Mouse (Mus musculus): ENCODE data around the gene Sdk1. TPM values are rescaled to one million over a fixed set of nuclear protein-coding genes. Genes with fewer than 3 reads are reported as not detected.

The Sdk1 gene
- 0.85 and 0.94 TPM in 2 replicates for polyA plus RNA-seq (2015; fragmentation: Nextera tagmentation; extraction: Ambion mirVana)

GRCm38 (mm10) chr5:141240841-141241543 is at the start of gene Sdk1:
TSS of gene Sdk1 (plus strand) at chr5:141241490.
- Histone ChIP-seq H3K36me3 (ENCODE audit: control insufficient read depth, insufficient read depth) (no peaks in the 10 kb centered on the region), H3K9ac (ENCODE audit: low read depth, low read length) (peak within 1 kb of the TSS; percentile 64), H3K27ac (ENCODE audit: low read depth, low read length) (no peak within 1 kb of the TSS), H3K4me3 (ENCODE audit: low read depth, low read length) (peak within 1 kb of the TSS; percentile 51), H3K27me3 (replicated peaks; ENCODE audit: control insufficient read depth, insufficient read depth, low read length) (peaks cover 48% of the 10 kb centered on the region), H3K9me3 (ENCODE audit: control insufficient read depth) (no peaks in the 10 kb centered on the region), H3K4me1 (replicated peaks; ENCODE audit: control insufficient read depth, insufficient read depth, low read length) (no peaks in the 10 kb centered on the region), H3K4me2 (replicated peaks; ENCODE audit: low read depth) (peak within 1 kb of the TSS; percentile 84)
- peak; percentile 98 for ATAC-seq
- peak; percentile 87 for TF ChIP-seq CTCF (IDR thresholded peaks at IDR 0.05; ENCODE audit: low read depth)
- WGBS, result under 1% methylated on average over 55 of the region's 77 CpGs

DNA sequence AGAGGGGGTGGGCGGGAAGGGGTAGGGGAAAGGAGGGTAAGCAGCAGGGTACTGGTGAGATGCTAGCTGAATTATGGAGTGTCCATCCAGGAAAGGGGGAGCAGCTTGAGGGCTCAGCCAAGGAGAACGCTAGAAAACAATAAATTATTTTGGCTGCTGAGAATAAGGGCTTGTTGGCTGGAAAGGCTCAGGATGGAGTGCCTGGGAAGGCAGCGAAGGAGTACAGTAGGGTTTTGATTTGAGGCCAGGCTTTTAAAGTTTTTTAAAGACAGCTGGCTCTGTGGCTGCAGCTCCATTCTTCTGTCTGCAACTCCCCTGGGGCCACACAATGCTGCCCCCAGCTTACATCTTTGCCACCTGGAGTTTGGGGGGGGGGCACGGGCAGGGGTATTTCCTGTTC is 44.0 kb upstream of the Sdk1 start:
- H3K27me3 ChIP-seq (replicated peaks; ENCODE audit: control insufficient read depth, insufficient read depth, low read length), result no peaks in the 10 kb centered on the region
- no peak overlapping the region for H3K4me3 ChIP-seq (ENCODE audit: low read depth, low read length)
- H3K9ac ChIP-seq (ENCODE audit: low read depth, low read length), result no peak overlapping the region
- H3K36me3 ChIP-seq (ENCODE audit: control insufficient read depth, insufficient read depth), result no peaks in the 10 kb centered on the region
- H3K4me2 ChIP-seq (replicated peaks; ENCODE audit: low read depth), result no peak overlapping the region
- no peak for TF ChIP-seq CTCF (IDR thresholded peaks at IDR 0.05; ENCODE audit: low read depth)
- no peak overlapping the region for H3K27ac ChIP-seq (ENCODE audit: low read depth, low read length)
- ATAC-seq, result no peak
- H3K9me3 ChIP-seq (ENCODE audit: control insufficient read depth), result no peaks in the 10 kb centered on the region
- no peaks in the 10 kb centered on the region for H3K4me1 ChIP-seq (replicated peaks; ENCODE audit: control insufficient read depth, insufficient read depth, low read length)
- 45% methylated on average over 4 of the region's 4 CpGs for WGBS

DNA sequence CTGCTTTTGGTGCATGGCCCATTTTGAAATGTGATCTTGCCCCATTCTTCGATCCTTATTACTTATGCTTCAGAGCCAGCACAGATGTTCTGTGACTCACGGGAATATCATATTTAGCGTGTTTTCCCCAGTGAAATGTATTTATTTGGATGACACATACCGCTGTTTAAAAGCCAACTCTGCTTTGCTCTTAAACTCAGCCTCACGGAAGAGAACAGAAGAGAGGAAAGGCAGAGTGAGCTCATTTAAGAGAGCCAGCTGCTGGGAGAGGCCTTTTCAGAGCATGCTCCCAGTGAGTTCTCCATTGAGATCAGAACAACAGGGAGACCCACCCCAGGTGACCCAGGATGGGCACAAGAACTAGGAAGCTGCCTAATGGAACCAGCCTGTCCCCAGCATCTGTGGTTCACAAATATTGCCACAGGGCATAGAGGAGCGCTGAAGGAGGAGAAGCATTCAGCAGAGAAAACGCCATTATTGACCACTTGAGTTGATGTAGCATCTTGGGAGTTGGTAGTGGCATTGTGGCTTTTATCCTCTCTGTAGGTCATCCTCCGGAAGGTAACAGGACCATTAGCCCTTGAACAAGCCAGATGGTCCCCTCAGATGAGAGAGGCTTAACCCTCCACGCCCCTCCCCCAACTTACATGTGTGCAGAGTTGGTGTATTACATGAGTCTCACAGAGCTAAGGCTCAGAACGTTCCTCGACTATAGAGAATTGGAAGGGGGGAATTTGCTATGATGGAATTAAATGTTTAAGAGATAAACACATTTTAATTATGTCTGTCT is 38.8 kb upstream of the Sdk1 start:
- no peak overlapping the region for H3K4me3 ChIP-seq (ENCODE audit: low read depth, low read length)
- no peaks in the 10 kb centered on the region for H3K36me3 ChIP-seq (ENCODE audit: control insufficient read depth, insufficient read depth)

DNA sequence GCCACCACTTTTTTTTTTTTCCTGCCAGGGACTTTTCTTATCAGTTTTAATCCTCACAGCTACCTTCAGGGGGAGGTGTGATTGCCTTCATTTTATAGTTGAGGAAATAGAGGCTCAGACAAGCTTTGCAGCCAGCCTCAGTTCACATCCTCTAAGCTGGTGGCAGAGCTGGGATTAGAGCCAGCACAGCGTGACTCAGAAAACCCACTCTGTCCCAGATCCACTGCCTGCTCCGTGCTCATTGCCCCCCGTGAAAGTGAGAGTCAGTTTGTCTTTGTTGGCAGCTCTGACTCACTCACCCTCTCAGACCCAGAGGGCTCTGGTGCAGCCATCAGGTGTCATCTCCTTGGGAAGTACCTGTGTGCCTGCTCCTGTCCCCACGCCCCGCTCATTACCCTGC is 34.2 kb upstream of the Sdk1 start:
- no peak for ATAC-seq
- no peak overlapping the region for H3K4me3 ChIP-seq (ENCODE audit: low read depth, low read length)
- no peak overlapping the region for H3K27ac ChIP-seq (ENCODE audit: low read depth, low read length)
- no peak overlapping the region for H3K4me2 ChIP-seq (replicated peaks; ENCODE audit: low read depth)
- 42% methylated on average over 5 of the region's 5 CpGs for WGBS
- H3K27me3 ChIP-seq (replicated peaks; ENCODE audit: control insufficient read depth, insufficient read depth, low read length), result no peaks in the 10 kb centered on the region
- TF ChIP-seq CTCF (IDR thresholded peaks at IDR 0.05; ENCODE audit: low read depth), result no peak
- no peaks in the 10 kb centered on the region for H3K9me3 ChIP-seq (ENCODE audit: control insufficient read depth)
- no peaks in the 10 kb centered on the region for H3K36me3 ChIP-seq (ENCODE audit: control insufficient read depth, insufficient read depth)
- H3K9ac ChIP-seq (ENCODE audit: low read depth, low read length), result no peak overlapping the region
- H3K4me1 ChIP-seq (replicated peaks; ENCODE audit: control insufficient read depth, insufficient read depth, low read length), result no peaks in the 10 kb centered on the region

More for the DNA sequence above, 38.8 kb upstream of the Sdk1 start:
- Histone ChIP-seq H3K27ac (ENCODE audit: low read depth, low read length) (no peak overlapping the region), H3K9ac (ENCODE audit: low read depth, low read length) (no peak overlapping the region), H3K4me2 (replicated peaks; ENCODE audit: low read depth) (no peak overlapping the region), H3K27me3 (replicated peaks; ENCODE audit: control insufficient read depth, insufficient read depth, low read length) (no peaks in the 10 kb centered on the region), H3K9me3 (ENCODE audit: control insufficient read depth) (no peaks in the 10 kb centered on the region), H3K4me1 (replicated peaks; ENCODE audit: control insufficient read depth, insufficient read depth, low read length) (no peaks in the 10 kb centered on the region)
- ATAC-seq, result no peak
- no peak for TF ChIP-seq CTCF (IDR thresholded peaks at IDR 0.05; ENCODE audit: low read depth)
- WGBS, result 74% methylated on average over 11 of the region's 11 CpGs

GRCm38 (mm10) chr5:141225243-141225642 is 16.0 kb upstream of the Sdk1 start:
- Histone ChIP-seq H3K4me1 (replicated peaks; ENCODE audit: control insufficient read depth, insufficient read depth, low read length) (no peaks in the 10 kb centered on the region), H3K4me2 (replicated peaks; ENCODE audit: low read depth) (no peak overlapping the region), H3K9ac (ENCODE audit: low read depth, low read length) (no peak overlapping the region), H3K4me3 (ENCODE audit: low read depth, low read length) (no peak overlapping the region), H3K27me3 (replicated peaks; ENCODE audit: control insufficient read depth, insufficient read depth, low read length) (no peaks in the 10 kb centered on the region), H3K27ac (ENCODE audit: low read depth, low read length) (no peak overlapping the region), H3K36me3 (ENCODE audit: control insufficient read depth, insufficient read depth) (no peaks in the 10 kb centered on the region), H3K9me3 (ENCODE audit: control insufficient read depth) (no peaks in the 10 kb centered on the region)
- no peak for ATAC-seq
- TF ChIP-seq CTCF (IDR thresholded peaks at IDR 0.05; ENCODE audit: low read depth), result no peak
- WGBS, result 67% methylated on average over 3 of the region's 3 CpGs

DNA sequence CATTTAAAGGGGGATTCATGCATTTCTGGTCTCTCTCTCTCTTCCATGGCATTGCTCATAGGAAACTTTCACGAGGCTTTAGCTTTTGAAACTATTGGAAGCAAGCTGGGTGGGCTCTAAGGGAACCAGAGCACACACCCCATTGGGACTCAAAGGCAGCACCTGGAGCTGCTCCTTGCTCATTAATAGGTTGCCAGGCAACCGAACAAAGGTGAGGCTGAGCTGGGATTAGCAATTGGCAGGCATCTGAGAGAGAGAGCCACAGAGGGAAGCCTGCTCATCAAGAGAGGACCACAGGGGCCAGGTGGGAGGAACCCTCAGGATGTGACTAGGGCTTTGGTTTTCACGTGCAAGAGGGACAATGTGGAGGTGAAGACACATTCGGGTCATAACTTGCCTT is 7.0 kb upstream of the Sdk1 start:
- no peak overlapping the region for H3K27ac ChIP-seq (ENCODE audit: low read depth, low read length)
- H3K9ac ChIP-seq (ENCODE audit: low read depth, low read length), result no peak overlapping the region
- no peak for ATAC-seq
- no peaks in the 10 kb centered on the region for H3K9me3 ChIP-seq (ENCODE audit: control insufficient read depth)
- no peaks in the 10 kb centered on the region for H3K4me1 ChIP-seq (replicated peaks; ENCODE audit: control insufficient read depth, insufficient read depth, low read length)
- H3K4me2 ChIP-seq (replicated peaks; ENCODE audit: low read depth), result no peak overlapping the region
- no peaks in the 10 kb centered on the region; the same call in 1 of the 2 replicates for H3K27me3 ChIP-seq (replicated peaks; ENCODE audit: control insufficient read depth, insufficient read depth, low read length)
- TF ChIP-seq CTCF (IDR thresholded peaks at IDR 0.05; ENCODE audit: low read depth), result no peak
- no peak overlapping the region for H3K4me3 ChIP-seq (ENCODE audit: low read depth, low read length)
- 24% methylated on average over 4 of the region's 4 CpGs for WGBS
- no peaks in the 10 kb centered on the region for H3K36me3 ChIP-seq (ENCODE audit: control insufficient read depth, insufficient read depth)

Data from intestine, postnatal 0 days (tissue).